Mouse (Mus musculus): ENCODE data around the gene Prkaca.
"Not testable (repeated sequence)": the region's sequence is repeated elsewhere in the genome, so short reads cannot be mapped to it uniquely, and the experiment has no call there.

Gene Prkaca

GRCm38 (mm10) chr8:84002957-84003611, 30.3 kb downstream of the Prkaca start:
- DNase-seq (ENCODE audit: low spot score in 2 of 2), result no peak

GRCm38 (mm10) chr8:84003612-84004246, 30.9 kb downstream of the Prkaca start:
- DNase-seq (ENCODE audit: low spot score in 2 of 2), result no peak

GRCm38 (mm10) chr8:84004533-84005201, 31.9 kb downstream of the Prkaca start:
- DNase-seq (ENCODE audit: low spot score in 2 of 2), result peak; percentile 91 to 93

GRCm38 (mm10) chr8:84005502-84005901, 32.7 kb downstream of the Prkaca start:
- DNase-seq (ENCODE audit: low spot score in 2 of 2), result not testable (repeated sequence)

- DNase-seq (ENCODE audit: low spot score in 2 of 2), result no peak
Observed at GRCm38 (mm10) chr8:84008362-84008761, 35.6 kb downstream of the Prkaca start.

- DNase-seq (ENCODE audit: low spot score in 2 of 2), result peak; percentile 86 to 89
Observed at GRCm38 (mm10) chr8:84009876-84010275, 37.1 kb downstream of the Prkaca start.

- peak in 1 of 2 experiments; percentile 64 for DNase-seq (ENCODE audit: low spot score in 2 of 2)
Observed at GRCm38 (mm10) chr8:84010625-84011611, 38.1 kb downstream of the Prkaca start.

GRCm38 (mm10) chr8:84011705-84012498, 39.1 kb downstream of the Prkaca start, which contains the start of gene 2210011C24Rik:
TSS of gene 2210011C24Rik (minus strand) at chr8:84012171.
- DNase-seq (ENCODE audit: low spot score in 2 of 2), result no peak

GRCm38 (mm10) chr8:84012499-84013165, 39.8 kb downstream of the Prkaca start:
- no peak for DNase-seq (ENCODE audit: low spot score in 2 of 2)

- DNase-seq (ENCODE audit: low spot score in 2 of 2), result no peak
Observed at GRCm38 (mm10) chr8:84015833-84016232, 43.0 kb downstream of the Prkaca start.

- no peak for DNase-seq (ENCODE audit: low spot score in 2 of 2)
Observed at GRCm38 (mm10) chr8:84019738-84020137, 46.9 kb downstream of the Prkaca start.

GRCm38 (mm10) chr8:84021096-84021495, 48.3 kb downstream of the Prkaca start, which contains the start of gene Palm3:
TSS of gene Palm3 (plus strand) at chr8:84021471.
- DNase-seq (ENCODE audit: low spot score in 2 of 2), result no peak

- no peak for DNase-seq (ENCODE audit: low spot score in 2 of 2)
Observed at GRCm38 (mm10) chr8:84021569-84021968, 48.8 kb downstream of the Prkaca start.

- no peak for DNase-seq (ENCODE audit: low spot score in 2 of 2)
Observed at GRCm38 (mm10) chr8:84023085-84023484, 50.3 kb downstream of the Prkaca start.

- no peak for DNase-seq (ENCODE audit: low spot score in 2 of 2)
Observed at GRCm38 (mm10) chr8:84023631-84024030, 50.8 kb downstream of the Prkaca start.

GRCm38 (mm10) chr8:84024171-84024570, 51.4 kb downstream of the Prkaca start:
- DNase-seq (ENCODE audit: low spot score in 2 of 2), result no peak

GRCm38 (mm10) chr8:84025863-84026262, 53.1 kb downstream of the Prkaca start:
- no peak for DNase-seq (ENCODE audit: low spot score in 2 of 2)

GRCm38 (mm10) chr8:84027449-84027848, 54.7 kb downstream of the Prkaca start:
- DNase-seq (ENCODE audit: low spot score in 2 of 2), result no peak

- no peak for DNase-seq (ENCODE audit: low spot score in 2 of 2)
Observed at GRCm38 (mm10) chr8:84029272-84029671, 56.5 kb downstream of the Prkaca start.

- DNase-seq (ENCODE audit: low spot score in 2 of 2), result no peak
Observed at GRCm38 (mm10) chr8:84032777-84033176, 60.0 kb downstream of the Prkaca start.
